Mouse (Mus musculus): ENCODE results near the gene Asb9. TPM values are rescaled to one million over a fixed set of nuclear protein-coding genes. Genes with fewer than 3 reads are reported as not detected.

The Asb9 gene
- total RNA-seq (2014; rRNA removed) (not detected in 2 replicates), polyA plus RNA-seq (2015; fragmentation: Nextera tagmentation; extraction: Ambion mirVana) (not detected in 2 replicates)

DNA sequence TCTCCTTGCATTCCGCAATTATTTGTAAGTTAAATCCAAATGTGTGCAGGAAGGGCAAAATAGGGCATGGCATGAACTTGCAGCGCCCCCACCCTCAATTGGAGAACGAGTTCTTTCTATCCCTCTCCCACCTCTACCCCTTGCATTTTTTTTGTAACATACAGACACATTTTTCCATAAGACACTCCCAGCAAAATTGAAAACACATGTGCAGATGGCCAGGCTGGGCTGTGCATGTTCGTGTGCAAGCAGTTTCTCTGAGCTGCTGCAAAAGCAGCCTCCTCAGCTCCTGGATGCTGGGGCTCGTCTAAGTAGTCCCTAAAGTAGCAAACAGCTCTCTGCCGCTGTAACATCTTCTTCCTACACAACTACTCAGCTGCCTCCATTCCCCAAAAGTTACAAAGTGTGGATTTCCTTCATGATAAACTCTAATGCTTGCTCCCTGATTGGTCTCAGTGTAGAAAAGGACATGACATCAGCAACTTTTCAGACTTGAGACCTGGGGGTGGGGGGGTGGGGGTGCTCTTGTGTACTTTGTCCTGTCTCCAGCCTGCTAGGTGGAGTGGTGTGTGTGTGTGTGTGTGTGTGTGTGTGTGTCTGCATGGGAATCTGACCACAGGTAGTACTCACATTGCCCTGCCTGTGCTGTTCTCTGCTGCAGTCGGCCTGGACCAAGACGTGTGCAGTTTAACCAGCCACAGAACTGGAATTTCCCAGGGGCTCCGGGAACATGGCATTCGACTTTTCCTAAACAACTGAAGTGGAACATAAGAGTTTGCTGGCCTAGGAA is at the start of gene Asb9:
Gene Asb9 (plus strand): TSS at position 619 of the 790 bp plus-strand sequence.
- no peak for DNase-seq (ENCODE audit: low spot score)
- WGBS: 77% methylated on average over 10 of the region's 10 CpGs
- Histone ChIP-seq H3K27me3 (ENCODE audit: insufficient read depth, low read length) (no peaks in the 10 kb centered on the region; the same call in 1 of the 2 replicates), H3K27ac (no peak within 1 kb of the TSS), H3K4me2 (ENCODE audit: low read depth, low read length) (no peak within 1 kb of the TSS), H3K9me3 (ENCODE audit: low read length) (no peaks in the 10 kb centered on the region), H3K36me3 (ENCODE audit: insufficient read depth, low read length) (no peaks in the 10 kb centered on the region), H3K9ac (replicated peaks; ENCODE audit: low read length) (no peak within 1 kb of the TSS), H3K4me3 (ENCODE audit: low read length) (no peak within 1 kb of the TSS), H3K4me1 (ENCODE audit: insufficient read depth, low read length) (no peaks in the 10 kb centered on the region)
- no peak for TF ChIP-seq CTCF (IDR thresholded peaks at IDR 0.05; ENCODE audit: low read depth)
- no peak for ATAC-seq

DNA sequence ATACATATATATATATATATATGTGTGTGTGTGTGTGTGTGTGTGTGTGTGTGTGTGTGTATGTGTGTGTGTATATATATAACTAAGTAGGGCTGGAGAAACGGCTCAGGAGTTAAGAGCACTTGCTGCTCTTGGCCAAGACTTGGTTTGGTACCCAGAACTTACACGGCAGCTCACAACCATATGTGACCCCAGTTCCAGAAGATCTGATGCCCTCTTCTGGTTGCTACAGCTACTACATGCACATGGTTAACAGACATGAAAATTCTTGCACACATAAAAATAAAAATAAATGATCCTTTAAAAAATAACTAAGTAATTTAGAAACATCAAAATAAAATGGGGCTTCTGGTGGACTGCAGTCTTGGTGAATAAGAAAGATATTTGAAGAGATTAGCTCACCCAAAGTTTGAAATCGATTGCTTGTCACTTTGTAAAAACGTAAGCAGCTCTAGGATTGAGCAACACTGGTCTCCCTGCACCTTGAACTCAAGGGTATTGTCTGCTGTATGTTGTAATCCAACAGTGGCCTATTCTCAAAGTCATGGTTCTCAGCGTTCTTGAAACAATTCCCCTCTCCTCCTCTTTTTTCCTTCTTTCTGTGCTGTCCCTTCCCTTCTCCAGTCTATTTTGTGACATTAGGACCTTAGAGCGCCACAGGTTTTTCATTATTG is 46.8 kb upstream of the Asb9 start:
- ATAC-seq (no peak), DNase-seq (ENCODE audit: low spot score) (no peak)
- no peaks in the 10 kb centered on the region for H3K4me1 ChIP-seq (ENCODE audit: insufficient read depth, low read length)
- H3K27ac ChIP-seq: no peak overlapping the region
- no peaks in the 10 kb centered on the region for H3K9me3 ChIP-seq (ENCODE audit: low read length)
- H3K27me3 ChIP-seq (ENCODE audit: insufficient read depth, low read length): no peaks in the 10 kb centered on the region
- no peaks in the 10 kb centered on the region for H3K36me3 ChIP-seq (ENCODE audit: insufficient read depth, low read length)
- 0 out of 2 replicates have a peak, but pooled peaks have one; percentile 12 for TF ChIP-seq CTCF (IDR thresholded peaks at IDR 0.05; ENCODE audit: low read depth)
- no peak overlapping the region for H3K4me3 ChIP-seq (ENCODE audit: low read length)
- WGBS: 78% methylated on average over 6 of the region's 6 CpGs
- no peak overlapping the region for H3K4me2 ChIP-seq (ENCODE audit: low read depth, low read length)
- no peak overlapping the region for H3K9ac ChIP-seq (replicated peaks; ENCODE audit: low read length)

DNA sequence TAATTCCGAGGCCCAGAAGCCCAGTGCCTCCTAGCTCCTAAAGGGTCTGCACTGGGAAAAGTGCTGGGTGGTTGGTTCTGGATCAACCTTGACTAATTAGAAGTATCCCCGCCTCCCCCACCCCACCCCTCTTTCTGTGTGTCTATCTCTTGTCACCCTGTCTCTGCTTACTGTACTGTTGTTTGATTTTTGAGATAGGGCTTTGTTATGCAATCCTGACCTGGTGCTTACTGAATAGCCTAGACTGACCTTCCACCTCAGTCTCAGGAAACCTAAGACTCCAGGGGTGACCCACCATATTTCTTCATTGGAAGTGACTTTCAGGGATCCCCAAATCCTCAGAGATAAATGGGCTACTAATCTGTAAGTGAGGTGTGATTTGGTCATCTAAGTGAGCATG is 3.9 kb upstream of the Asb9 start:
- no peak overlapping the region for H3K27ac ChIP-seq
- no peaks in the 10 kb centered on the region; the same call in 1 of the 2 replicates for H3K27me3 ChIP-seq (ENCODE audit: insufficient read depth, low read length)
- H3K4me2 ChIP-seq (ENCODE audit: low read depth, low read length): no peak overlapping the region
- DNase-seq (ENCODE audit: low spot score) (no peak), ATAC-seq (no peak)
- no peaks in the 10 kb centered on the region for H3K4me1 ChIP-seq (ENCODE audit: insufficient read depth, low read length)
- WGBS: 85% methylated on average over 2 of the region's 2 CpGs
- H3K4me3 ChIP-seq (ENCODE audit: low read length): no peak overlapping the region
- no peak overlapping the region for H3K9ac ChIP-seq (replicated peaks; ENCODE audit: low read length)
- no peaks in the 10 kb centered on the region for H3K36me3 ChIP-seq (ENCODE audit: insufficient read depth, low read length)
- TF ChIP-seq CTCF (IDR thresholded peaks at IDR 0.05; ENCODE audit: low read depth): no peak
- H3K9me3 ChIP-seq (ENCODE audit: low read length): no peaks in the 10 kb centered on the region

DNA sequence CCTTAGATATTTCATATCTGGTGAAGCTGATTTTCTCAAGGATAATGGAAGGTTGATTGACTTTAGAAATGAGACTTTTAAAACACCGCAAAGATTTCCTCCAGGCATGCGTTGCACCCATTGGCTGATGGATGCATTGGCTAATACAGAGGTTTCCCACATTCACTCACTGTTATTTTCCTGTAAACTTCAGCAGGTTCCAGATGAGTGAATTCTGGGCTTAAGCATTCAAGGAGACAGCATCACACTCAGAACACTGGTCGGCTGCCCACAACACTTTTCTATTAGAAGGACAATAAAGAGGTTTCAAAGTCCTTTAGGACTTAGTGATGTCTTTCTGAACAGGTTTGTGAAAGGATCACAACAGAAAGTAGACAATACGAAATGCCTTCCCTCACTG is 941 bp downstream of the Asb9 start:
- DNase-seq (ENCODE audit: low spot score): no peak
- H3K4me3 ChIP-seq (ENCODE audit: low read length): no peak overlapping the region
- WGBS: 78% methylated on average over 4 of the region's 4 CpGs

DNA sequence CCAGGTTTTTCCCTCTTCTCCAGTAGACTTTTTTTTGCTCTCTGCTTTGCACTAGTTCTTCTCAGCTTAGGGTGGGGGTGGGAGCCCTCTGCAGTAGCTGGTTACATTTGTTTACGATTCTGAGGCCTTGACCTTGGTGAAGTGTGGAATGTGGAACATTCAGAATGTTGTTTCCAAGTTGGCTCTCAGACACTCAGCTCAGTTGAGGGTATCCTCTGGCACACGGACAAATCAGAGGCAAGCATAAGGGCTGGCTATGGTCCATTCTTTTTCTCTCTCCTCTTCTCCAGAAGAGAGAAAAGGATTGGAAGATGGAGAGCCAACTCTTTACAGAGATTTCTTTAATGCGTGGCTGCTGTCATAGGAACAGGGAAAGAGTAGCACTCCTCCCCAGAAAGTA is 2.6 kb downstream of the Asb9 start:
- H3K9ac ChIP-seq (replicated peaks; ENCODE audit: low read length): no peak overlapping the region
- H3K4me1 ChIP-seq (ENCODE audit: insufficient read depth, low read length): no peaks in the 10 kb centered on the region
- no peak for TF ChIP-seq CTCF (IDR thresholded peaks at IDR 0.05; ENCODE audit: low read depth)
- 48% methylated on average over 3 of the region's 3 CpGs for WGBS
- ATAC-seq (no peak), DNase-seq (ENCODE audit: low spot score) (peak; percentile 23)
- no peak overlapping the region for H3K4me2 ChIP-seq (ENCODE audit: low read depth, low read length)
- no peaks in the 10 kb centered on the region for H3K36me3 ChIP-seq (ENCODE audit: insufficient read depth, low read length)
- no peaks in the 10 kb centered on the region for H3K9me3 ChIP-seq (ENCODE audit: low read length)
- H3K27me3 ChIP-seq (ENCODE audit: insufficient read depth, low read length): no peaks in the 10 kb centered on the region; the same call in 1 of the 2 replicates
- no peak overlapping the region for H3K27ac ChIP-seq
- H3K4me3 ChIP-seq (ENCODE audit: low read length): no peak overlapping the region

More for the DNA sequence above, 941 bp downstream of the Asb9 start:
- Histone ChIP-seq H3K9ac (replicated peaks; ENCODE audit: low read length) (no peak overlapping the region), H3K27ac (no peak overlapping the region), H3K36me3 (ENCODE audit: insufficient read depth, low read length) (no peaks in the 10 kb centered on the region), H3K4me1 (ENCODE audit: insufficient read depth, low read length) (no peaks in the 10 kb centered on the region), H3K27me3 (ENCODE audit: insufficient read depth, low read length) (no peaks in the 10 kb centered on the region; the same call in 1 of the 2 replicates), H3K4me2 (ENCODE audit: low read depth, low read length) (no peak overlapping the region), H3K9me3 (ENCODE audit: low read length) (no peaks in the 10 kb centered on the region)
- ATAC-seq: no peak
- TF ChIP-seq CTCF (IDR thresholded peaks at IDR 0.05; ENCODE audit: low read depth): no peak

DNA sequence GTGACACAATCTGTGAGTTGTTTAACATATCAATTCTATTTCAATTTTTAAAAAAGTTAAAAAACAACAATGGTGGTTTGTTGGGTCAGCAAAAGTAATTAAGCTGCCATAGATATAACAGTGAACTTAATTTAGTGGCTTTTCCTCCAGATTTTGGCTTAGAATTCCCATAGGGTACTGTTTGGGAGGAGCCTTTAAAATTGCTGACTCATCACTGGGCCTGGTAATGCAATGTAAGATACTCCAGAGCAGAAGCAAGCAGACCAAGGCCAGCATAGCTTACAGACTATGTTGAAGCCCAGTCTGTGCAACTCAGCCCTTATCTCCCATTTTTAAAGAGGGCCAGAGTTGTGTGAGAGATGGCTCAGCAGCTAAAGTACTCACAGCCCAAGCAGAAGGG is 16.0 kb downstream of the Asb9 start:
- DNase-seq (ENCODE audit: low spot score) (no peak), ATAC-seq (no peak)
- Histone ChIP-seq H3K4me2 (ENCODE audit: low read depth, low read length) (no peak overlapping the region), H3K27me3 (ENCODE audit: insufficient read depth, low read length) (no peaks in the 10 kb centered on the region), H3K27ac (no peak overlapping the region), H3K9me3 (ENCODE audit: low read length) (no peaks in the 10 kb centered on the region), H3K4me1 (ENCODE audit: insufficient read depth, low read length) (no peaks in the 10 kb centered on the region), H3K36me3 (ENCODE audit: insufficient read depth, low read length) (no peaks in the 10 kb centered on the region), H3K4me3 (ENCODE audit: low read length) (no peak overlapping the region), H3K9ac (replicated peaks; ENCODE audit: low read length) (no peak overlapping the region)
- TF ChIP-seq CTCF (IDR thresholded peaks at IDR 0.05; ENCODE audit: low read depth): no peak
